Mouse (Mus musculus) heart, adult 18-20 months (tissue): ENCODE measurements around the gene Cpsf4l. TPM values are rescaled to one million over a fixed set of nuclear protein-coding genes. Genes with fewer than 3 reads are reported as not detected.
"Not testable (repeated sequence)": the region's sequence is repeated elsewhere in the genome, so short reads cannot be mapped to it uniquely, and the experiment has no call there.

Experiments used
- DNase-seq, 2 experiments: peaks; one replicate each; pipeline ENCODE4 v3.0.0; 2021 to 2022; ENCODE audit warnings: mixed read lengths in 1 of 2
- total RNA-seq, 2 experiments: library from RNA; stranded (reverse); gene quantifications; 2 replicates each; pipeline ENCODE4 v1.2.3; 2021

Gene Cpsf4l
- total RNA-seq, 2 experiments from 2014 or later: not detected

GRCm38 (mm10) chr11:113666205-113666604, 43.6 kb downstream of the Cpsf4l start:
- DNase-seq: no peak

- no peak for DNase-seq
These were observed 45.5 kb downstream of the Cpsf4l start for GRCm38 (mm10) chr11:113664279-113664678.

GRCm38 (mm10) chr11:113661835-113662351, 47.9 kb downstream of the Cpsf4l start:
- no peak for DNase-seq

GRCm38 (mm10) chr11:113660940-113661339, 48.9 kb downstream of the Cpsf4l start:
- no peak for DNase-seq

GRCm38 (mm10) chr11:113660213-113660612, 49.6 kb downstream of the Cpsf4l start:
- DNase-seq: not testable (repeated sequence)

GRCm38 (mm10) chr11:113658763-113659162, 51.1 kb downstream of the Cpsf4l start:
- no peak for DNase-seq

GRCm38 (mm10) chr11:113658319-113658718, 51.5 kb downstream of the Cpsf4l start:
- no peak for DNase-seq

GRCm38 (mm10) chr11:113657221-113657620, 52.6 kb downstream of the Cpsf4l start:
- DNase-seq: no peak

GRCm38 (mm10) chr11:113656511-113656932, 53.3 kb downstream of the Cpsf4l start:
- DNase-seq: no peak

GRCm38 (mm10) chr11:113654561-113655270, 55.1 kb downstream of the Cpsf4l start:
- no peak for DNase-seq

- no peak for DNase-seq
These were observed 55.7 kb downstream of the Cpsf4l start for GRCm38 (mm10) chr11:113654105-113654504.

- DNase-seq: no peak
These were observed 57.3 kb downstream of the Cpsf4l start for GRCm38 (mm10) chr11:113652516-113652915.

GRCm38 (mm10) chr11:113651907-113652273, 57.9 kb downstream of the Cpsf4l start:
- DNase-seq: no peak

GRCm38 (mm10) chr11:113651206-113651906, 58.5 kb downstream of the Cpsf4l start:
- no peak for DNase-seq

GRCm38 (mm10) chr11:113649353-113650210, 60.2 kb downstream of the Cpsf4l start, which contains the start of gene Slc39a11:
Slc39a11 (minus strand) TSS chr11:113650079.
- peak; percentile 69 to 80 for DNase-seq

- peak in 1 of 2 experiments; percentile 36 for DNase-seq
These were observed 61.0 kb downstream of the Cpsf4l start, which contains the start of gene Cog1 for GRCm38 (mm10) chr11:113648690-113649352. Cog1 (plus strand) TSS chr11:113649169.

Other genes starting within 250 kb of the Cpsf4l start
- gene Sstr2, start 90.7 kb downstream of the Cpsf4l start, total RNA-seq: not detected
- gene Cog1, start 60.8 kb downstream of the Cpsf4l start, total RNA-seq: 10 to 100 TPM; 17.3 to 19.8 TPM
- 1 to 10 TPM; 3.3 to 4.8 TPM for gene Slc39a11, start 59.9 kb downstream of the Cpsf4l start, total RNA-seq
- gene Fam104a, start 25.9 kb downstream of the Cpsf4l start, total RNA-seq: 10 to 100 TPM; 16.0 to 16.7 TPM
- gene D11Wsu47e, start 25.6 kb downstream of the Cpsf4l start, total RNA-seq: 1 to 10 TPM; 7.0 to 7.8 TPM
- gene Cdc42ep4, start 41.9 kb upstream of the Cpsf4l start, total RNA-seq: 10 to 100 TPM; 19.1 to 23.8 TPM